Mouse (Mus musculus) kidney, adult 2 months (tissue): ENCODE results near the gene Dpp6. TPM values are rescaled to one million over a fixed set of nuclear protein-coding genes. Genes with fewer than 3 reads are reported as not detected.

Source experiments
- DNase-seq: peaks from one replicate; pipeline ENCODE4 v3.0.0; 2021
- H3K27ac ChIP-seq: fragments of 200-500 bp; 2 replicates; pipeline ENCODE4 v1.5.1; 2012; ENCODE audit warnings: low read depth, low read length, control low read depth, inconsistent platforms; ENCODE audit not compliant: insufficient read depth
- H3K27me3 ChIP-seq: fragments of 200-500 bp; replicated peaks from 2 replicates; pipeline ENCODE4 v1.6.1; 2012; ENCODE audit warnings: mild to moderate bottlenecking, moderate library complexity, low read length, inconsistent platforms; ENCODE audit not compliant: control insufficient read depth, insufficient read depth
- H3K36me3 ChIP-seq: fragments of 200-500 bp; 2 replicates; pipeline ENCODE4 v1.6.1; 2012; ENCODE audit warnings: mild to moderate bottlenecking, moderate library complexity, low read length, inconsistent platforms; ENCODE audit not compliant: control insufficient read depth, insufficient read depth
- H3K4me1 ChIP-seq: fragments of 200-500 bp; 2 replicates; pipeline ENCODE4 v1.6.1; 2011; ENCODE audit warnings: low read length; ENCODE audit not compliant: control insufficient read depth, insufficient read depth
- H3K4me3 ChIP-seq: fragments of 200-500 bp; 2 replicates; pipeline ENCODE4 v1.5.1; 2011; ENCODE audit warnings: mild to moderate bottlenecking, low read depth, low read length, control low read depth; ENCODE audit not compliant: insufficient read depth
- CTCF ChIP-seq: fragments of 200-500 bp; conservative IDR thresholded peaks from 2 replicates; pipeline ENCODE4 v1.5.1; 2011; ENCODE audit warnings: low read depth, mild to moderate bottlenecking, control low read depth, low read length, moderate library complexity, mixed read lengths; ENCODE audit not compliant: insufficient read depth, insufficient read length
- POLR2A ChIP-seq: fragments of 200-500 bp; IDR thresholded peaks from one replicate; pipeline ENCODE4 v1.6.1; 2011; ENCODE audit warnings: low read depth, low read length, control low read depth
- WGBS: fragments of 180-500 bp; shearing (Covaris S2); methylation state at CpG from one replicate; pipeline ENCODE4 v1.1.7; 2018; 5-methylcytosine and 5-hydroxymethylcytosine counted together
- polyA plus RNA-seq: library from polyadenylated mRNA; depleted of rRNA; stranded (reverse); fragments of >200 nt; gene quantifications from 2 replicates; pipeline ENCODE4 v1.2.3, GENCODE M21; 2012

Dpp6 gene
- polyA plus RNA-seq, 1 experiment, result 0.61 TPM

DNA sequence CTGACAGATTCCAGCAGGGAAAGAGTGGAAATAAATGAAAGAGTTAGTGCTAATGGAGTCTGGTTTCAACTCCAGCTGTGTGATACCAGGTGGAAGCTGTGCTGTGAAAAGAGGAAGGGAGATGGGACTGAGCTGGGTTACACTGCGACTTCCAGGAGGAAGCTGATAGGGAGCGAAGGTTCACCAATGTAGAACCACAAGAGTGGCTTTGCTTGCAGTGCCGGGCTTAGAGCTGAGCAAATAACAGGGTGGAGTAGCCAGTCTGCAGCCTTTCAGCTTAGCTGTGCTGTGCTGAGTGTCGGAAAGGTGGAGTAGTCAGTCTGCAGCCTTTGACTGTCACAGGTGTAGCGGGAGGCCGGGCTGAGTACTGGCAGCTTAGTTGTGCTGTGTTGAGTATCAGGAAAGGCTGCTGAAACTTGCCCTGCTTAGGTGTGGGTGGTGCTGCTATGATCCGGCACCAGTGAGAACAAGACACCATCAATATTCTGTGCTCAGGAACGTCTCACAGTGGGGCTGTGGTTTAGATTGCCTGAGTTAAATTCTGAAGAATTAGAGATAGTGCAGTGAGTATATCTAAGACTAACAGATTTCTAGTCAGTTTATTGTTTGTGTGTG lies 457.9 kb downstream of the Dpp6 start:
- WGBS, result 65% methylated on average over 8 of the region's 8 CpGs
- H3K27ac ChIP-seq, result no peak overlapping the region
- H3K4me3 ChIP-seq, result no peak overlapping the region
- no peak for DNase-seq
- no peaks in the 10 kb centered on the region for H3K27me3 ChIP-seq
- H3K36me3 ChIP-seq, result no peaks in the 10 kb centered on the region
- TF ChIP-seq CTCF, result no peak
- H3K4me1 ChIP-seq, result no peaks in the 10 kb centered on the region

DNA sequence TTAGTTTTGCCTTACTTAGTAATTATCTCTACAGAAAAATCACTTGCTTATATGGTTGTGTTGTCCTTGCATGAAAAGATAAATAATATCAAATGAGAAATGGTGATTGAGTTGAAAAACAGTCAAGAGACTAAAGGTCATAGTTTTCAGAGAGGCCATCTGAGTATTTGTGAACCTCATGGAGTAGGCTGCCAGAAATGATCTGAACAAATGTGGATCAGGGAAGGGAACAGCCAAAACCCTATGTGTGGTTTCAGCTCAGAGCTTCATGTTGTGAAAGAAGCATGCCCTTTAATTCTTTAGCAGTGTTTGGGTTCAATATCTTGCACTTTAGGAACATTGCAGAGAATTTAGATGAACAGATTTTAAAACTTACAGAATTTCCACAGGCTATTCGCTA lies 458.9 kb downstream of the Dpp6 start:
- no peak overlapping the region for H3K4me3 ChIP-seq
- no peak for TF ChIP-seq POLR2A
- TF ChIP-seq CTCF, result no peak
- no peak for DNase-seq
- WGBS, result 88% methylated on average over 1 of the region's 1 CpGs
- no peaks in the 10 kb centered on the region for H3K4me1 ChIP-seq
- no peaks in the 10 kb centered on the region for H3K27me3 ChIP-seq
- H3K27ac ChIP-seq, result no peak overlapping the region
- H3K36me3 ChIP-seq, result no peaks in the 10 kb centered on the region

DNA sequence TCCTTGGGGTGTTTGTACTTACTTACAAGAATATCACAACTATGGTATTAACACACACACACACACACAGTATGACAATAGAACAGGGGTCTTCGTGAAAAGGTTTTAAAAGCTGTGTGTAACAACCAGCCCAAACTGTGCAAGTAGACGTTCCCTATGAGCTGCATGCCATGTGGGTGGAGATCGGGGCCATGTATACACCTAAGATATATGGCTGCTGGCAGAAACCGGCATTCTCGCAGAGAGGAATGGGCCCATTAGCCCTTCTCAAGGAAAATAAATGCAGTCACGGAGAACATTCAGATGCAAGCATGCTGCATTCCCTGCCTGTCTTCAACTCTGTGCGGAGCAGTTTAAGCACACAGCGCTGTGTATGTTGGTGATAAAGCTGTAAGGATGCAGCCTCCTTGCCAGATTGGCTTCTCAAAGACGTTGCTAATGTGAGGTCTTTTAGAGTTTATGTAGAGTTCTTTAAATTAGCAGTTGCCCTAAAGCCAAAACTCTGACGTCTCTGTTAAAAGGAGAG lies 461.2 kb downstream of the Dpp6 start:
- Histone ChIP-seq H3K4me1 (no peaks in the 10 kb centered on the region), H3K27ac (no peak overlapping the region), H3K27me3 (no peaks in the 10 kb centered on the region), H3K36me3 (no peaks in the 10 kb centered on the region), H3K4me3 (no peak overlapping the region)
- WGBS, result 60% methylated on average over 10 of the region's 10 CpGs
- DNase-seq, result no peak
- no peak for TF ChIP-seq CTCF
- no peak for TF ChIP-seq POLR2A

DNA sequence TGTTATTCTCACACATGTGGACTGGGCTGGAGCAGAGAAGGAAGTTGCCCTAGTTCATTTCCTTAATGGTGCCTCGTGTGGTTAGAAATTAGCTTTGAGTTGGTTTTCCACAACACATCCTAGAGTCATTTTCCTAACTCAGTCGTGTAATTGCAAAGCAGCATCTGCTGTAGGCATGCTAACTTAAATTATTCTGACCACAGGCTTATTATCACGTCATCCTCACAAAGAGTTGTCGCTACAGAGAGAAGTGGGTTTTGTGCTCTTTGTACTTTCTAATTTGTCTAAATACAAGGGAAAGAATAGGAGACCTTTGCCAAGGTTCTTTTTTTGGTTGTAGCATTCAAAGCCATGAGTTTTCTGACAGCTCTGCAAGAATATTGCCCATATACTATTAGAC lies 469.9 kb downstream of the Dpp6 start:
- no peak for DNase-seq

DNA sequence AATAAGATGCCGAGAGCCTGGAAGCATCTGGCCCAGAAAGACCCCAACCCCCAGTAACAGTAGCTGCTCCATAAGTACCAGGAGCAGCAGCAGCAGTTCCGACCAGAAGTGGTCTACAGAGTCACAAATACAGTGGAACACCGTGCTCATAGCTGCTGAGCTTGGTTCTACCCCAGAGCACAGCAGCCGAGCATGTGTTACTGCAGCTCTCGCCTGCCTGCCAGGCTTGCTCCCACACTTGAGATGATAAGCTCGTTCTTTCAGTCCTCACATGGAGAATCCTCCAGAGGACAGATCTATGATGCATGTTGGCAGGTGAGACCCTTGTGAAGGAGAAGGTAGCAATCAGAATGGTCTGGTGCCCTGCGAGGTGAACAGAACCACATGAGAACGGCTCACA lies 474.4 kb downstream of the Dpp6 start:
- Histone ChIP-seq H3K4me1 (no peaks in the 10 kb centered on the region), H3K36me3 (no peaks in the 10 kb centered on the region), H3K27me3 (no peaks in the 10 kb centered on the region), H3K4me3 (no peak overlapping the region), H3K27ac (no peak overlapping the region)
- no peak for DNase-seq
- 79% methylated on average over 8 of the region's 8 CpGs for WGBS
- TF ChIP-seq CTCF (no peak), POLR2A (no peak)

More for the DNA sequence above, 469.9 kb downstream of the Dpp6 start:
- no peak overlapping the region for H3K27ac ChIP-seq
- no peaks in the 10 kb centered on the region for H3K36me3 ChIP-seq
- TF ChIP-seq POLR2A (no peak), CTCF (no peak)
- no peaks in the 10 kb centered on the region for H3K27me3 ChIP-seq
- 66% methylated on average over 4 of the region's 4 CpGs for WGBS
- H3K4me1 ChIP-seq, result no peaks in the 10 kb centered on the region
- no peak overlapping the region for H3K4me3 ChIP-seq

DNA sequence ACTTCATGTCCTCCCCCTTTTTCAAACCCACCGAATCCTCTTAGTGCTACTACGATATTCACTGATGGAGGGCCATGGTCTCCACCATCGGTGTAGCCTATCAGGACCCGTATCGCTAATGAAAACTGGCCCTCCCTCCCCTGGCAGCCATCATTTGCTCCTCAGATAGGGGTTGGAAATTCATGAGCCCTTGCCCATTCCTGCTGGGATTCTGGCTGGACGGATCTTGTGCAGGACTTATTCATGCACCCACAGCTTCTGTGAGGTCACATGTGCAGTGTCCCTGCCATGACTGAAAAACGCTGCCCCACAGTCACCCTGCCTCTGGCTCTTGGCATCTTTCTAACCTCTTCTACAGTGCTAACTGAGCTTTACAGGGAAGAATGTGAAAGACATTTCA lies 475.2 kb downstream of the Dpp6 start:
- DNase-seq, result no peak
- TF ChIP-seq POLR2A (no peak), CTCF (no peak)
- no peak overlapping the region for H3K4me3 ChIP-seq
- no peaks in the 10 kb centered on the region for H3K4me1 ChIP-seq
- H3K36me3 ChIP-seq, result no peaks in the 10 kb centered on the region
- no peaks in the 10 kb centered on the region for H3K27me3 ChIP-seq
- H3K27ac ChIP-seq, result no peak overlapping the region
- WGBS, result 91% methylated on average over 7 of the region's 7 CpGs

DNA sequence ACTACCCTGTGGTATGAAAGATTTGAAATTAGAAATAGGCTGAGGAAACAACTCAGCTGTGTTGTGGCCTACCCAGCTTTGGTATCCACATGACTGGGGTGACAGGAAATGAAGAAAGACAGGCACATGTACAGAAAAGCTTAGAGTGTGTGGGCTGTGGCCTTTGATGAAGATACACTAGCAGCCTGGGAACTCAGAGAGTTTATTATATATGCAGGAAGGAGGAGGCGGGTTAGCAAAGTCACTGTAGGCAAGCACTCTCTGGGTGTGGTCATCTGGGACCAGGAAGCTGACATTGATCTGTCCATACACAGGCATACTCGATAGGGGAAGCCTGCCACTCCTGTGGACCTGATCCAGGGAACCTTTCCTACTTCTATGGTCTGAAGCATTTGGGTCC lies 487.1 kb downstream of the Dpp6 start:
- TF ChIP-seq POLR2A, result no peak
- TF ChIP-seq CTCF, result no peak
- Histone ChIP-seq H3K27ac (no peak overlapping the region), H3K27me3 (no peaks in the 10 kb centered on the region), H3K4me1 (no peaks in the 10 kb centered on the region), H3K36me3 (no peaks in the 10 kb centered on the region), H3K4me3 (no peak overlapping the region)
- WGBS, result 46% methylated on average over 2 of the region's 2 CpGs
- no peak for DNase-seq
